Mouse (Mus musculus) forebrain, embryonic 14.5 days (tissue): Measurements from ENCODE around the gene Mfap1b. TPM values are rescaled to one million over a fixed set of nuclear protein-coding genes. Genes with fewer than 3 reads are reported as not detected.
"Not testable (repeated sequence)": the region's sequence is repeated elsewhere in the genome, so short reads cannot be mapped to it uniquely, and the experiment has no call there.

Experiments used
- ATAC-seq: fragments of 200-750 bp; cut with Nextera tagmentation; 2 replicates; pipeline ENCODE4 v1.8.0; 2017; ENCODE audit warnings: mild to moderate bottlenecking, moderate library complexity
- DNase-seq: peaks from one replicate; pipeline ENCODE4 v3.0.0-alpha.2; 2015; ENCODE audit warnings: low spot score
- H3K27ac ChIP-seq: fragments of 300-500 bp; sonication (generic); 2 replicates; pipeline ENCODE4 v1.5.1; 2014; ENCODE audit warnings: low read depth, mild to moderate bottlenecking, control low read depth, low read length, moderate library complexity
- H3K27me3 ChIP-seq: fragments of 300-500 bp; sonication (generic); replicated peaks from 2 replicates; pipeline ENCODE4 v1.6.1; 2014; ENCODE audit warnings: low read length, control low read depth, mixed read lengths; ENCODE audit not compliant: control insufficient read depth, insufficient read depth
- H3K36me3 ChIP-seq: fragments of 300-500 bp; sonication (generic); 2 replicates; pipeline ENCODE4 v1.6.1; 2014; ENCODE audit warnings: low read length, control low read depth; ENCODE audit not compliant: control insufficient read depth, insufficient read depth
- H3K4me1 ChIP-seq: fragments of 300-500 bp; sonication (generic); 2 replicates; pipeline ENCODE4 v1.6.1; 2014; ENCODE audit warnings: antibody characterized with exemption, low read length, control low read depth; ENCODE audit not compliant: control insufficient read depth, insufficient read depth
- H3K4me2 ChIP-seq: fragments of 300-500 bp; sonication (generic); 2 replicates; pipeline ENCODE4 v1.6.1; 2014; ENCODE audit warnings: mild to moderate bottlenecking, control low read depth, low read length
- H3K4me3 ChIP-seq: fragments of 300-500 bp; sonication (generic); 2 replicates; pipeline ENCODE4 v1.5.1; 2014; ENCODE audit warnings: low read depth, low read length, control low read depth
- H3K9ac ChIP-seq: fragments of 300-500 bp; sonication (generic); 2 replicates; pipeline ENCODE4 v1.6.1; 2014; ENCODE audit warnings: mild to moderate bottlenecking, low read length, control low read depth, moderate library complexity
- H3K9me3 ChIP-seq: fragments of 300-500 bp; sonication (generic); replicated peaks from 2 replicates; pipeline ENCODE4 v1.6.1; 2016; ENCODE audit warnings: low read length, control low read depth, mixed read lengths; ENCODE audit not compliant: control insufficient read depth
- WGBS: fragments of 180-500 bp; shearing (Covaris S2); extraction: QIAGEN DNeasy Blood & Tissue Kit; methylation state at CpG from one replicate; pipeline ENCODE4 v1.1.7; 2014; 5-methylcytosine and 5-hydroxymethylcytosine counted together
- polyA plus RNA-seq: library from polyadenylated mRNA; unstranded; fragments of >200 nt; fragmentation: Nextera tagmentation; extraction: Ambion mirVana; gene quantifications from 2 replicates; pipeline ENCODE4 v1.2.1, GENCODE M21; 2014

The Mfap1b gene
- polyA plus RNA-seq, 1 experiment from 2014 or later: 65.7 TPM

GRCm38 (mm10) chr2:121480498-121480897 lies 6.6 kb upstream of the Mfap1b start:
- DNase-seq (no peak), ATAC-seq (no peak)
- Histone ChIP-seq H3K4me2 (no peak overlapping the region), H3K9me3 (no peaks in the 10 kb centered on the region), H3K27me3 (no peaks in the 10 kb centered on the region), H3K27ac (no peak overlapping the region), H3K4me1 (no peaks in the 10 kb centered on the region), H3K9ac (no peak overlapping the region), H3K4me3 (no peak overlapping the region), H3K36me3 (no peaks in the 10 kb centered on the region)
- WGBS: 60% methylated on average over 3 of the region's 3 CpGs

- 81% methylated on average over 3 of the region's 3 CpGs for WGBS
- H3K36me3 ChIP-seq: no peaks in the 10 kb centered on the region
- no peaks in the 10 kb centered on the region for H3K27me3 ChIP-seq
- ATAC-seq (no peak), DNase-seq (no peak)
- H3K4me3 ChIP-seq: no peak overlapping the region
- H3K9ac ChIP-seq: no peak overlapping the region
- no peak overlapping the region for H3K4me2 ChIP-seq
- H3K4me1 ChIP-seq: no peaks in the 10 kb centered on the region
- no peak overlapping the region for H3K27ac ChIP-seq
- H3K9me3 ChIP-seq: no peaks in the 10 kb centered on the region
These were observed 3.8 kb upstream of the Mfap1b start for GRCm38 (mm10) chr2:121477491-121478266.

- not testable (repeated sequence) for H3K36me3 ChIP-seq, H3K4me2 ChIP-seq, H3K4me3 ChIP-seq, DNase-seq, H3K27ac ChIP-seq, H3K9me3 ChIP-seq, H3K4me1 ChIP-seq, ATAC-seq, H3K27me3 ChIP-seq, H3K9ac ChIP-seq
- 97% methylated on average over 2 of the region's 2 CpGs for WGBS
These were observed 1.4 kb upstream of the Mfap1b start for GRCm38 (mm10) chr2:121475306-121475705.

GRCm38 (mm10) chr2:121474180-121474535 lies 291 bp upstream of the Mfap1b start:
- peaks cover 6% of the 10 kb centered on the region; the same call in 1 of the 2 replicates for H3K36me3 ChIP-seq
- DNase-seq: no peak
- WGBS: 38% methylated on average over 8 of the region's 8 CpGs
- H3K4me2 ChIP-seq: peak overlapping the region; percentile 54
- H3K9ac ChIP-seq: peak overlapping the region; percentile 64
- peak overlapping the region; percentile 53 for H3K4me3 ChIP-seq
- peak overlapping the region; percentile 58; the same call in 1 of the 2 replicates for H3K27ac ChIP-seq
- no peak for ATAC-seq
- H3K27me3 ChIP-seq: no peaks in the 10 kb centered on the region
- no peaks in the 10 kb centered on the region for H3K4me1 ChIP-seq
- H3K9me3 ChIP-seq: no peaks in the 10 kb centered on the region

GRCm38 (mm10) chr2:121472783-121473182 lies 1.1 kb downstream of the Mfap1b start:
- H3K4me3 ChIP-seq, DNase-seq: not testable (repeated sequence)

GRCm38 (mm10) chr2:121468982-121469381 lies 4.9 kb downstream of the Mfap1b start:
- not testable (repeated sequence) for H3K4me3 ChIP-seq, H3K4me2 ChIP-seq, H3K27me3 ChIP-seq, H3K9me3 ChIP-seq, H3K27ac ChIP-seq, H3K4me1 ChIP-seq, ATAC-seq, DNase-seq, H3K9ac ChIP-seq, H3K36me3 ChIP-seq
- no CpG with 5 or more reads among the region's 6 CpGs for WGBS

More at GRCm38 (mm10) chr2:121472783-121473182, 1.1 kb downstream of the Mfap1b start:
- H3K27me3 ChIP-seq, H3K4me2 ChIP-seq, H3K9ac ChIP-seq, H3K36me3 ChIP-seq, ATAC-seq, H3K27ac ChIP-seq, H3K9me3 ChIP-seq, H3K4me1 ChIP-seq: not testable (repeated sequence)
- 94% methylated on average over 3 of the region's 3 CpGs for WGBS

GRCm38 (mm10) chr2:121460071-121460470 lies 13.8 kb downstream of the Mfap1b start:
- no peak overlapping the region for H3K27ac ChIP-seq
- no peaks in the 10 kb centered on the region for H3K27me3 ChIP-seq
- no peaks in the 10 kb centered on the region for H3K9me3 ChIP-seq
- H3K4me1 ChIP-seq: peaks cover 9% of the 10 kb centered on the region
- no peak for ATAC-seq
- peaks cover 28% of the 10 kb centered on the region for H3K36me3 ChIP-seq
- WGBS: 63% methylated on average over 2 of the region's 2 CpGs
- no peak for DNase-seq
- H3K9ac ChIP-seq: no peak overlapping the region
- no peak overlapping the region for H3K4me2 ChIP-seq
- no peak overlapping the region for H3K4me3 ChIP-seq

- peak within 1 kb of the TSS; percentile 82 for H3K4me2 ChIP-seq
- H3K36me3 ChIP-seq: peaks cover 45% of the 10 kb centered on the region
- H3K27ac ChIP-seq: peak within 1 kb of the TSS; percentile 55
- peak within 1 kb of the TSS; percentile 83 for H3K9ac ChIP-seq
- ATAC-seq: peak; percentile 94
- no peaks in the 10 kb centered on the region for H3K9me3 ChIP-seq
- H3K27me3 ChIP-seq: no peaks in the 10 kb centered on the region
- peak within 1 kb of the TSS; percentile 70 for H3K4me3 ChIP-seq
- H3K4me1 ChIP-seq: peaks cover 9% of the 10 kb centered on the region
- 3% methylated on average over 41 of the region's 41 CpGs for WGBS
- DNase-seq: peak; percentile 91
These were observed 16.9 kb downstream of the Mfap1b start, which contains the start of gene Serinc4 for GRCm38 (mm10) chr2:121456692-121457642. TSS of gene Serinc4 (minus strand) at chr2:121456781.
